Mouse (Mus musculus) layer of hippocampus, postnatal 25 days (tissue): ENCODE measurements around the gene Agrn. TPM values are rescaled to one million over a fixed set of nuclear protein-coding genes. Genes with fewer than 3 reads are reported as not detected.

Experiments
- DNase-seq, 2 experiments: peaks; one replicate each; pipeline ENCODE4 v3.0.0; 2022; ENCODE audit warnings: mixed read lengths in 2 of 2, low spot score in 1 of 2; ENCODE audit errors: extremely low spot score in 1 of 2
- total RNA-seq, 2 experiments: library from RNA; stranded (reverse); gene quantifications; 2 replicates each; pipeline ENCODE4 v1.2.3; 2021

The Agrn gene
- 100 to 1,000 TPM; 142 to 167 TPM for total RNA-seq

GRCm38 (mm10) chr4:156197131-156197828, at the start of gene Agrn:
Agrn (minus strand) TSS chr4:156197488.
- DNase-seq, result peak; percentile 50 to 56

- DNase-seq, result no peak
Measured at GRCm38 (mm10) chr4:156236651-156237447, 39.6 kb upstream of the Agrn start.

GRCm38 (mm10) chr4:156235808-156236533, 38.7 kb upstream of the Agrn start, which contains the start of gene Noc2l:
Noc2l (plus strand) TSS chr4:156236010.
- DNase-seq, result peak; percentile 72 to 83

- no peak for DNase-seq
Measured at GRCm38 (mm10) chr4:156235360-156235770, 38.1 kb upstream of the Agrn start.

- DNase-seq, result peak; percentile 65 to 69
Measured at GRCm38 (mm10) chr4:156234701-156235213, 37.5 kb upstream of the Agrn start, which contains the start of gene Plekhn1. Plekhn1 (minus strand) TSS chr4:156234857.

DNA sequence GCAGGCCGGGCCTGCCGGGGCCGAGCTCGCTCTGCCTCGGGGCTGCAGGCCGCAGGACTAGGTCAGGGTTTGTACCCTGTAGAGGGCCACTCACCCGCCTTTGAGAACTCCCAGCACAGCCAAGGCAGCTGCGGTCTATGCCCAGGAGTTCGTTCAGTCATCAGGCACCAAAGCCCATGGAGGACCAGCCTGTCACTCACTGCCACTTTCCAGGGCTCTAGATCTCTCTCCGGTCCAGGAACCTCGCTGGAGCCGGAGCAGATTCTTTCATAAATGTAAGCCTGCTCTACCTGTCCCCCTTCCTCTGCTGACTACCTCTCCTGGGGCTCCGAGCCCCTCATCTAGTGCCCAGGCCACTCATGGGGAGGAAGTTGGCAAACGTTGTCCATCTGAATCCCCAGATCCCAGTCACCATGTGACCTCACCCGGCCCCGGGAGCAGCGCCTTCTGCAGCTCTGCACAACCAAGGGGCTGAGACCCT, 36.8 kb upstream of the Agrn start:
- no peak for DNase-seq

GRCm38 (mm10) chr4:156228393-156229024, 31.2 kb upstream of the Agrn start:
- DNase-seq, result no peak

DNA sequence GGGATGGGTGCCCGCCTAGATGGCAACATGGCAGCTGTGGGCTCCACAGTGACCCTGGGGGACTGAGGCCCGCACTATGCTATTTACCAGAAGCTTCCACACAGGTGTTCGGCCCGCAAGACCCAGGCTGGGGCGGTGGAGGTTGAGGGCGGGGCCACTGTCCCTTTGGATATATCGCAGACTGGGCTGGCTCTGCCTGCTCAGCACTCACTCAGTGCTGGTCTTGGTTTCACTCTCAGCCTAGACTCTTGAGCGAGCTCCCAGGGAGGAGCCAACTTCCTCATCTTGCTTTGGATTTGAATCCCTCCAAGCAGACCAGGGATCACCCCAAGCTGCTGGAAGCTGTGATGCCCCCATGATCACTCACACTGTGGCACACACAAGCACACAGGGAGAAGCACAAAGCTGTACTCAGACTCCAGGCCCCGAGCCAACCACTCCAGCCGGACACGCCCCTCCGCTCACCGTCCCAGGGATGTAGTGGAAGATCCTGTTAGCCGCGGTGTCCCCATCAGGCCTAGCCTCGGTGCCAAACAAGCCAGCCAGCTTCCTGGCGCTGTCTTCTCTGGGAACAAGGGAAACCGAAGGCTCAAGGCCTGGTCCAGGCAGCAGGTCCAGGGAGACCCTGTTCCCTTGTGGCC, 30.6 kb upstream of the Agrn start:
- no peak for DNase-seq

- DNase-seq, result no peak
Measured at GRCm38 (mm10) chr4:156224276-156224675, 27.0 kb upstream of the Agrn start.

DNA sequence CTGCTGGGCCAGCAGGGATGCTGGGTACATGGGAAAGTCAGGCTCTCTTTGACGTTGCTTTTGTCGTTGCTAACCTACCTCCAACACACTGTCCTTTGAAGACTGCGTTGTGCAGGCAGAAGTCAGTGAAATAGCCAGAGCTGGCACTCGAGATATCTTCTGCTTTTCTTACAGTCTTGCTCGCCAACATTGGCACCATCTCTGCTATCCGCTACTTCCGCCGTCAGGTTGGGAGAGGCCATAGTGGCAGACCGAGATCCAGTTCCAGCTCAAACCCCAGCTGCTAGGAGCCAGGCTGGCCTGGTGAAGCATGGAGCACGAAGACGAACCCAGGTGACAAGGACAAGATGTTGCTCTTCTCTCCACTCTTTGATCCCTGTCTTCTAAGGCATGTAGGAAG, 22.6 kb upstream of the Agrn start:
- no peak for DNase-seq

DNA sequence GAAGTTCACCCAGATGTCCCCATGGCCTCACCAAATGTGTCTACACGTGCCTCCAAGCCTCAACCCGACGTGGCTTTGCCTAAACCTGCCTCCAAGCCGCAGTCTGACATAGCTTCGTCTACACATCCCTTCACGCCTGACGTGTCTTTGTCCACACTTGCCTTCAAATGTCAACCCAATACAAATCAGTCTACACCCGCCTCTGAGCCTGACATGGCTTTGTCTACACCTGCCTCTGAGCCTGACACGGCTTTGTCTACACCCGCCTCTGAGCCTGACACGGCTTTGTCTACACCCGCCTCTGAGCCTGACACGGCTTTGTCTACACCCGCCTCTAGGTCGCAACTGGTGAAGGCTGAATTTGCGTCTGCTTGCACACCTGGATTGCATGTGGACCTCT, 20.6 kb upstream of the Agrn start:
- no peak for DNase-seq

DNA sequence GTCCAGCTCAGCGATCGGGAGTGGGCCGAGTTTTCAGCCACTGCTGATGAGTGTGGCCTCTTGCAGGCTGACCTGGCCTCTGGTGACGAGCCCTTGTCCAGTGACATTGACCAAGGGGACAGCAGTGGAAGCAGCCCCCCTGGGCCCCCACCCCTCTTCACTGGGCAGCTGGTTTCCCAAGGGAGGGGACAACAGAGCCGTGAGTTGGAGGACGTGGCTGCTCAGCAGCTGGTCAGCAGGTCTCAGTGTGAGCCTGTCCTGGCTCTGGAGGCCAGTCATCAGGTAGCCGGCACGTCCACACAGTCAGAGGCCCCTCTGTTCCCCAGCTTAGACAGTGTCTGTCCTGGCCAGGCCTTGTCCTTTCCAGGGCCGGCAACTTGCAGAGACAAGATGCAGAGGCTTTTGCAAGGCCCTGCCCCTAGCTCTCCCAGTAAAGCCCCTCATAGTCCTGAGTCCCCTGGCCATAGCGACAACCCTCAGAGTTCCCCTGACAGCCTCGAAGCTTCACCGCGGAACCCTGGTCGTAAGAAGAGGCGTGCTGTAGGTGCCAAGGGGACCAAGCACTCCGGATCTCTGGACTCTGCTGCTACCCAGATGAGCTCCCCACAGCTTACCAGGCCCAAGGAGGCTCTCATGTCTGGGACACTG, 19.9 kb upstream of the Agrn start:
- DNase-seq, result no peak

DNA sequence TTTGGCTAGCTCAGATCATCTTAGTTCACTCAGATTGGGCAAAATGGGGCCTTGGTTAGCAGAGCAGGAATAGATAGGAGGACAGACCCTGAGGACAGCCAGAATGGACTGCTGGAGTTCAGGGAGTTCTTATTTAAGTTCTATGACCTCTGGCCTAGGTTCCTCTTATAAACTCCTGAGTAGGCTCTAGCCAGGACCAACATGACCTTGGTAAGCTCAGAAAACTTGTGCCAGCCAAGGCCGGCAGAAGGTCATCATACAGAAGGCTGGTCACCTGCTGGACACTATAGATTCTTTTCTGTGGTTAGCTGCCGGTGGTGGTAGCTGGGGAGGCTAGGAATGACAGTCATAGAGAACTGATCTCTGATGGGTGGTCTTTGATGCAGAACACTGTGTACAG, 18.9 kb upstream of the Agrn start:
- no peak for DNase-seq

- no peak for DNase-seq
Measured at GRCm38 (mm10) chr4:156215649-156216048, 18.4 kb upstream of the Agrn start, which contains the start of gene Perm1. Perm1 (plus strand) TSS chr4:156215868.

DNA sequence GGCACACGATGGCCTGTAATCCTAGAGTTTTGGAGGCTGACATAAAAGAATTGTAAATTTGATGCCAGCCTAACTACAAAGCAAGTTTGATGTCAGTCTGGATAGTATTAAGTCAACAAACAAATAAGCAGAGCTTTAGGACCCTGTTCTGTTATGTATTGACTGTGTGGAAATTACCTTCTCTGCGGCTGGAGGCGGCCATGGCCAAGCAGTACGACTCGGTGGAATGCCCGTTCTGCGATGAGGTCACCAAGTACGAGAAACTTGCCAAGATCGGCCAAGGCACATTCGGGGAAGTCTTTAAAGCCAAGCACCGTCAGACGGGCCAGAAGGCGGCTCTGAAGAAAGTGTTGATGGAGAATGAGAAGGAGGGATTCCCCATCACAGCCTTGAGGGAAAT, 15.8 kb upstream of the Agrn start:
- no peak for DNase-seq

DNA sequence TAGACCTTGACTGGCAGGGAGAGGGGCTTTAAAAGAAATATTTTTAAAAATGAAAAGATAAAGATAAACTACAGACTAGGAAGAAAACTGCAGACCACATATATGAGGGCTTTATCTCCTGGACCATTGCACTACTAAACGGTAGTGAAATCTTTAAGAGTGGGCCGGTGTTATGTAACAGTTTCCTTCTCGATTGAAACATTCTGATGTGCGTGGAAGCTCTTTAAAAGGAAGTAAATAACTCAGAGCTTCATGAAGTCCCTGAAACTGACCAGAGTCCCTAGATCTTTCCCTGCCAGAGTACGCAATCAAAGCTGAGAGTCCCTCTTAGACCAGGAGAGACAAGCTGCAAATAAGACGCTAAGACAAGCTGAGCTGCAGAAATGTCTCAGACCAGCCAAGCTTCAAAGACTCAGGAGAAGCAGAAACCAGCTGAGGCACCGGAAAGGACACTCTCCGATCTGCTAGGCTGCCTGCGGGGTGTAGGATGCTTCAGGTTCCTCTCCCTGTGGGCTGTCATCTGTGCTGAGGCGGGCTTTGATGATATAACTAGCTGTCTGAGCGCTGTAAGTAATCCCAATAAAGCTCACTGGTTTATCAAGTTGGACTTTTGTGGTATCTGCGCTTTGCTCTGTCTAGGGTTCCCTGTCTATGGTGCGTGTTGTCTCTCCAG, 12.8 kb upstream of the Agrn start:
- no peak for DNase-seq

- no peak for DNase-seq
Measured at GRCm38 (mm10) chr4:156208872-156209271, 11.6 kb upstream of the Agrn start.

GRCm38 (mm10) chr4:156203413-156204131, 6.3 kb upstream of the Agrn start:
- DNase-seq, result no peak
